Mouse (Mus musculus) ES-E14 (cell line): ENCODE data around the gene Galnt17. TPM values are rescaled to one million over a fixed set of nuclear protein-coding genes. Genes with fewer than 3 reads are reported as not detected.

Experiments
- DNase-seq: peaks from one replicate; pipeline ENCODE4 v3.0.0-alpha.2; 2013; ENCODE audit warnings: low read depth, low spot score
- H3K27ac ChIP-seq: 2 replicates; pipeline ENCODE4 v1.5.1; 2012; ENCODE audit warnings: low read depth, mild to moderate bottlenecking, low read length, moderate library complexity, mixed read lengths; ENCODE audit not compliant: poor library complexity, insufficient read depth, severe bottlenecking
- H3K36me3 ChIP-seq: 2 replicates; pipeline ENCODE4 v1.6.1; 2012; ENCODE audit warnings: mild to moderate bottlenecking, low read length, moderate library complexity, mixed read lengths; ENCODE audit not compliant: control insufficient read depth, poor library complexity, insufficient read depth, severe bottlenecking
- H3K4me1 ChIP-seq, 2 experiments: fragments of 150-350 bp in 1 of 2; sonication (generic) in 1 of 2; 2 replicates each; pipeline ENCODE4 v1.6.1; 2012; ENCODE audit warnings: low read length in 2 of 2, mild to moderate bottlenecking in 1 of 2, mixed read lengths in 1 of 2; ENCODE audit not compliant: control insufficient read depth in 2 of 2, insufficient read depth in 2 of 2, poor library complexity in 1 of 2
- H3K4me3 ChIP-seq, 2 experiments: fragments of 150-350 bp in 1 of 2; sonication (generic) in 1 of 2; 2 replicates each; pipeline ENCODE4 v1.5.1; 2012; ENCODE audit warnings: low read length in 2 of 2, low read depth in 1 of 2, mild to moderate bottlenecking in 1 of 2, mixed read lengths in 1 of 2; ENCODE audit not compliant: insufficient read depth in 1 of 2, poor library complexity in 1 of 2, severe bottlenecking in 1 of 2
- H3K9ac ChIP-seq: 2 replicates; pipeline ENCODE4 v1.6.1; 2012; ENCODE audit warnings: low read depth, mild to moderate bottlenecking, low read length, mixed read lengths; ENCODE audit not compliant: poor library complexity, insufficient read depth, severe bottlenecking
- H3K9me3 ChIP-seq: fragments of 150-350 bp; sonication (generic); 2 replicates; pipeline ENCODE4 v1.6.1; 2012; ENCODE audit warnings: low read depth, mild to moderate bottlenecking, low read length; ENCODE audit not compliant: control insufficient read depth, insufficient read depth
- CHD2 ChIP-seq: IDR thresholded peaks from 2 replicates; pipeline ENCODE4 v1.6.1; 2014; ENCODE audit warnings: mild to moderate bottlenecking, low read depth, low read length, inconsistent platforms
- HCFC1 ChIP-seq: IDR thresholded peaks from 2 replicates; pipeline ENCODE4 v1.6.1; 2012; ENCODE audit warnings: low read length, inconsistent platforms, borderline replicate concordance; ENCODE audit not compliant: insufficient read depth
- MAFK ChIP-seq: IDR thresholded peaks from 2 replicates; pipeline ENCODE4 v1.6.1; 2014; ENCODE audit warnings: mild to moderate bottlenecking, low read depth, low read length, inconsistent platforms; ENCODE audit not compliant: insufficient read depth
- ZC3H11A ChIP-seq: IDR thresholded peaks from 2 replicates; pipeline ENCODE4 v1.6.1; 2012; ENCODE audit warnings: low read depth, mild to moderate bottlenecking, inconsistent platforms, low read length, borderline replicate concordance
- ZNF384 ChIP-seq: IDR thresholded peaks from 2 replicates; pipeline ENCODE4 v1.6.1; 2012; ENCODE audit warnings: low read depth, low read length, inconsistent platforms
- in situ Hi-C, 2 experiments: fragments of 600-800 bp; cut with MboI; formaldehyde crosslinking; loops; one replicate each; pipeline ENCODE4 v1.15.1; 2025; ENCODE audit warnings: low sequenced_read_pairs in 2 of 2, inconsistent platforms in 1 of 2; ENCODE audit not compliant: unreplicated experiment in 2 of 2
- total RNA-seq: library from RNA; depleted of rRNA; stranded (reverse); fragments of 300-350 nt; gene quantifications from 2 replicates; pipeline ENCODE4 v1.2.3, GENCODE M21; 2012

Gene Galnt17
- total RNA-seq, 1 experiment, result 2.2 TPM

DNA sequence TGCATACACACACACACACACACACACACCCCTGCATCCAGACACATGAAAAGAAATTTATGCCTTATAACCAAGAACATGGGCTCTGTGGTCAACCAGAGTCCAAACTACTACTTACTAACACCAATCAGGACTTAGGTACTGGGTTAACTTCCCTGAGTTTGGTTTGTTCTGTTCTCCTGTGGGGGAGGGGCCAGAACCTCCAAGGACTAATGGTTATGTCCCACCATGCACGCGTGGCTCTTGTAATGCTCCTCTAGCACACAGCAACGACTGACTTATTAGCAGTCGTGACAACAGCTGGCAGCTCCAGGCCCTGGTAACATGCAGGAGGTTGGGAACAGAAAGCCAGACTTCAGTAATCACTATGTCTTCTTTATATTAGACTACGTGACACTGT, 3.1 kb downstream of the Galnt17 start:
- Histone ChIP-seq H3K27ac (no peak overlapping the region), H3K36me3 (no peaks in the 10 kb centered on the region), H3K4me1 (peaks cover 0 to 1% of the 10 kb centered on the region in 2 experiments; a peak in 1 of 4 replicates), H3K4me3 (no peak overlapping the region), H3K9ac (no peak overlapping the region), H3K9me3 (no peaks in the 10 kb centered on the region)
- in situ Hi-C loops, result no loop called here
- DNase-seq, result no peak
- TF ChIP-seq MAFK, result no peak
- TF ChIP-seq CHD2, result no peak

DNA sequence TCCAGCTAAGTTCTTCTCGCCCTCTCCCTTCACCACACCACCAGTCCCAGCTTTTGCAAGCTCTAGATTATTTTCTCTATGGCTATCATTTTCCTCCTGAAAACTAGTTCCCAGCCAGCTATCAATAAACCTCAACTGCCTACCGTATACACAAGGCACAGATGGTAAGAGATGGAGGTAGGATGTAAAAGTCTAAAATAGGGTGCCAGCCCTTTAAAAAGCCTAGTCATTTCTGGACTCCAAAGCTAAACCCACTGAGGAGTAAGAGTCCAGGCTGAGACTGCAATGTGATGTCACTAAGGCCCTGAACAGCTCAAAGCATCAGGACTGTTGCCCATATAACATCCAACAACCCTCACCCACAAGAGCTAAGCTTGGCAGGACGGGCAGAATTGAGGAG, 6.8 kb downstream of the Galnt17 start:
- Histone ChIP-seq H3K27ac (no peak overlapping the region), H3K36me3 (no peaks in the 10 kb centered on the region), H3K4me1 (peaks cover 0 to 1% of the 10 kb centered on the region in 2 experiments; a peak in 1 of 4 replicates), H3K9ac (no peak overlapping the region), H3K9me3 (no peaks in the 10 kb centered on the region), H3K4me3 (no peak overlapping the region)
- in situ Hi-C loops, result no loop called here
- TF ChIP-seq HCFC1, result no peak
- no peak for TF ChIP-seq MAFK
- no peak for TF ChIP-seq CHD2
- TF ChIP-seq ZNF384, result no peak
- no peak for DNase-seq

DNA sequence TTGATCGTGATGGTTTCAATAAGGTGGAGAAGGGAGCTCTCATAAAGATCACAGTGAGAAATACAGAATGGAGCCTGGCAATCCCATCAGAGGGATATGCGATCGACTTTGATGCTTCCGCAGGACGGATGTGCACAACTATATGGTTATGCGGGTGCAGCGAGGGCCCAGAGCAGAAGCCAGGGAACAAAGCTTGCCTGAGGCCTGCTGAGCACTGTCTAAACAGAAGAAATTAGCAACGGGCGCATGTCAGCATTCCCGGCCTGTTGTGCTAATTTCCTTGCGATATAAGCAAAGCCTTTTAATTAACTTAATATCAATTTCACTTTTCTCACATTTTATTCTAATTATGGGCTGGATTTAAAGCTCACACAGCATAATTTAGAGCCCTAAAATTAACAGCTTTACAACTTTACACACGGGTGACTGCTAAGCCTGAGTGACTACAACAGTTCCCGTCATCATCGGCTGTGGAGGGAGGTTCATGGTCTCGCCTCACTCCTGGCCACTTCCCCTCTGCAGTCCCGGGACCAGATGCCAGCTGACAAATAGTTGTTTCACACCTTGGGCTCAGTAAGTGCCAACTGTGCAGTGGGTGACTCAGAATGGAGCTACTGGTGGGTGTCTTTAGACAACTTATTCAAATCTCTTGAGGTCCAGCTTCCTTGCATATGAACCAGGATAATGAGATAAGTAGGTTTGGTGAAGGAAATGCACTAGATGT, 14.4 kb downstream of the Galnt17 start:
- Histone ChIP-seq H3K27ac (no peak overlapping the region), H3K4me1 (no peaks in the 10 kb centered on the region), H3K36me3 (no peaks in the 10 kb centered on the region), H3K9me3 (no peaks in the 10 kb centered on the region), H3K9ac (no peak overlapping the region), H3K4me3 (no peak overlapping the region)
- TF ChIP-seq MAFK (no peak), CHD2 (no peak), ZC3H11A (no peak), HCFC1 (no peak), ZNF384 (no peak)
- in situ Hi-C loops, result no loop called here
- DNase-seq, result no peak

- H3K4me3 ChIP-seq, result no peak overlapping the region
- no peak overlapping the region for H3K27ac ChIP-seq
- no peaks in the 10 kb centered on the region for H3K9me3 ChIP-seq
- H3K9ac ChIP-seq, result no peak overlapping the region
- in situ Hi-C loops, result no loop called here
- DNase-seq, result no peak
- no peaks in the 10 kb centered on the region for H3K4me1 ChIP-seq
- no peak for TF ChIP-seq ZC3H11A
- no peak for TF ChIP-seq ZNF384
- TF ChIP-seq CHD2, result no peak
- TF ChIP-seq MAFK, result no peak
- no peak for TF ChIP-seq HCFC1
- H3K36me3 ChIP-seq, result no peaks in the 10 kb centered on the region
Measured at GRCm38 (mm10) chr5:131287091-131287490, 21.2 kb downstream of the Galnt17 start.

GRCm38 (mm10) chr5:131286680-131287079, 21.6 kb downstream of the Galnt17 start:
- Histone ChIP-seq H3K4me3 (no peak overlapping the region), H3K9me3 (no peaks in the 10 kb centered on the region), H3K4me1 (no peaks in the 10 kb centered on the region), H3K36me3 (no peaks in the 10 kb centered on the region), H3K27ac (no peak overlapping the region), H3K9ac (no peak overlapping the region)
- TF ChIP-seq HCFC1, result no peak
- TF ChIP-seq ZNF384, result no peak
- no peak for TF ChIP-seq MAFK
- no peak for TF ChIP-seq CHD2
- TF ChIP-seq ZC3H11A, result no peak
- no peak for DNase-seq
- in situ Hi-C loops, result no loop called here
